Mouse (Mus musculus) MEL (cell line): ENCODE data around the gene Spcs2.

Experiments
- E2F4 ChIP-seq: IDR thresholded peaks from 2 replicates; pipeline ENCODE4 v1.6.1; 2011; ENCODE audit warnings: low read depth, low read length, improper control_type of control experiment, borderline replicate concordance
- GATA1 ChIP-seq: IDR thresholded peaks from 2 replicates; pipeline ENCODE4 v1.6.1; 2011; ENCODE audit warnings: low read depth, low read length, improper control_type of control experiment

- TF ChIP-seq GATA1 (peak; percentile 84), E2F4 (no peak)
Measured at GRCm38 (mm10) chr7:99904421-99905005, 41.3 kb upstream of the Spcs2 start.
